Mouse (Mus musculus) liver, adult 2 months (tissue): ENCODE data around the gene Kdm1a. TPM values are rescaled to one million over a fixed set of nuclear protein-coding genes. Genes with fewer than 3 reads are reported as not detected.

Experiments used
- DNase-seq: peaks from one replicate; pipeline ENCODE4 v3.0.0-alpha.2; 2011; ENCODE audit warnings: low read depth, low spot score; ENCODE audit errors: extremely low read depth
- H3K27ac ChIP-seq: fragments of 200-500 bp; replicated peaks from 2 replicates; pipeline ENCODE4 v1.5.1; 2012; ENCODE audit warnings: low read depth, mild to moderate bottlenecking, control low read depth, inconsistent platforms, low read length; ENCODE audit not compliant: insufficient read depth
- H3K27me3 ChIP-seq: fragments of 200-500 bp; 2 replicates; pipeline ENCODE4 v1.6.1; 2012; ENCODE audit warnings: mild to moderate bottlenecking, moderate library complexity, low read length, inconsistent platforms; ENCODE audit not compliant: control insufficient read depth, insufficient read depth
- H3K36me3 ChIP-seq: fragments of 200-500 bp; 2 replicates; pipeline ENCODE4 v1.6.1; 2012; ENCODE audit warnings: low read length, inconsistent platforms; ENCODE audit not compliant: control insufficient read depth, insufficient read depth
- H3K4me1 ChIP-seq: fragments of 200-500 bp; 2 replicates; pipeline ENCODE4 v1.6.1; 2011; ENCODE audit warnings: low read length; ENCODE audit not compliant: control insufficient read depth, insufficient read depth
- H3K4me3 ChIP-seq: fragments of 200-500 bp; 2 replicates; pipeline ENCODE4 v1.5.1; 2011; ENCODE audit warnings: low read depth, mild to moderate bottlenecking, control low read depth, low read length, moderate library complexity; ENCODE audit not compliant: insufficient read depth
- H3K79me2 ChIP-seq: fragments of 200-500 bp; 2 replicates; pipeline ENCODE4 v1.6.1; 2012; ENCODE audit warnings: inconsistent platforms, mild to moderate bottlenecking, low read length, moderate library complexity; ENCODE audit not compliant: control insufficient read depth, insufficient read depth
- H3K9ac ChIP-seq: fragments of 200-500 bp; 2 replicates; pipeline ENCODE4 v1.6.1; 2012; ENCODE audit warnings: low read depth, mild to moderate bottlenecking, control low read depth, inconsistent platforms, low read length
- CTCF ChIP-seq: fragments of 200-500 bp; IDR thresholded peaks from 2 replicates; pipeline ENCODE4 v1.5.1; 2011; ENCODE audit warnings: low read depth, low read length, control low read depth
- POLR2A ChIP-seq: fragments of 200-500 bp; IDR thresholded peaks from 2 replicates; pipeline ENCODE4 v1.6.1; 2011; ENCODE audit warnings: low read length, control low read depth; ENCODE audit not compliant: insufficient read depth; ENCODE audit errors: extremely low read depth
- WGBS: fragments of 180-500 bp; shearing (Covaris S2); methylation state at CpG from one replicate; pipeline ENCODE4 v1.1.7; 2018; 5-methylcytosine and 5-hydroxymethylcytosine counted together
- polyA plus RNA-seq: library from polyadenylated mRNA; depleted of rRNA; stranded (reverse); fragments of >200 nt; gene quantifications from 2 replicates; pipeline ENCODE4 v1.2.3, GENCODE M21; 2012
- total RNA-seq: library from RNA; depleted of rRNA; stranded (reverse); fragments of >200 nt; gene quantifications from 2 replicates; pipeline ENCODE4 v1.2.3, GENCODE M21; 2014

The Kdm1a gene
- total and polyA plus RNA-seq, 2 experiments = 8.8 to 10.0 TPM

DNA sequence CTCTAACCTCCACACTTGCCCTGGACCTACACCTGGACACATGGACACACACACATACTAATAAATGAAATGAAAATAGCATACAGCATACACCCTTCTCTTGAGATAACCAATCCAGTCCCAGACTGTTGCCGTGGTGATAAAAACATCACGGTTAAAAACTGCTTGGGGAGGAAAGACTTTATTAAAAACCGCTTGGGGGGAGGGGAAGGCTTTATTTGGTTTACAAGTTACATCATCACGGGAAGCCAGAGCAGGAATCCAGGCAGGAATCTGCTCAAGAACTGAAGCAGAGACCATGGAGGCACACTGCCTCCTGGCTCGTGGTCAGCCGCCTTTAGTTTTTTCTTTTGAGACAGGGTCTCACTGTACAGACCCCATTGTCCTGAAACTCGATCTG lies 11.1 kb upstream of the Kdm1a start:
- no peak overlapping the region for H3K27ac ChIP-seq
- WGBS = 65% methylated on average over 7 of the region's 7 CpGs
- H3K36me3 ChIP-seq = no peaks in the 10 kb centered on the region
- no peak overlapping the region for H3K4me3 ChIP-seq
- H3K79me2 ChIP-seq = no peaks in the 10 kb centered on the region
- no peak for DNase-seq
- TF ChIP-seq POLR2A (no peak), CTCF (no peak)
- H3K27me3 ChIP-seq = no peaks in the 10 kb centered on the region
- H3K9ac ChIP-seq = no peak overlapping the region
- H3K4me1 ChIP-seq = no peaks in the 10 kb centered on the region

DNA sequence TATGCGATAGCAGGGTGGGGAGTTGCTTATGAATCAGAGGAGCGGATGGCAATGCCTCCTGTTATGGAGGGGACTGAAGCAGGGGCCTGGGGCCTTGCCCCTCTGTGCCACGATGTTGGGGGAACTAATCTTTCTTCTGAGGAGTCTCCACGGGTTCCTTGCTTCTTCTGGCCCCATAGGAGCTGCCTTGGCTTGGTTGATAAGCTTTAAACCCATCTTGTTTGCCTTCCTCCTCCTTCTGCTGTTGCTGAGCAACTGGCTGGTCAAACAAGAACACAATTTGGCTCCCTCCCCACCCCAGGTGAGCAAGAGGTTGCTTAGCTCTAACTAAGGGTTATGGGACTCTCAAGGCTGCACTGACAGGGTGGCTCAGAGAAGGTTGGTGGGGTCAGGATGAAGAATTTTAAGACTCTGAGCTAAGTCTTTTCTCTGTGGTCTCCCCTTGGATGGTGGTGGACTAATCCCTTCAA lies 7.9 kb upstream of the Kdm1a start, which contains the start of gene Tex46:
Gene Tex46 (plus strand): TSS at position 51 of the 470 bp plus-strand sequence.
- WGBS = 58% methylated on average over 4 of the region's 4 CpGs
- Histone ChIP-seq H3K79me2 (no peaks in the 10 kb centered on the region), H3K4me3 (no peak within 1 kb of the TSS), H3K36me3 (no peaks in the 10 kb centered on the region), H3K9ac (no peak within 1 kb of the TSS), H3K4me1 (no peaks in the 10 kb centered on the region), H3K27ac (no peak within 1 kb of the TSS), H3K27me3 (no peaks in the 10 kb centered on the region)
- no peak for DNase-seq
- TF ChIP-seq POLR2A (no peak), CTCF (no peak)

DNA sequence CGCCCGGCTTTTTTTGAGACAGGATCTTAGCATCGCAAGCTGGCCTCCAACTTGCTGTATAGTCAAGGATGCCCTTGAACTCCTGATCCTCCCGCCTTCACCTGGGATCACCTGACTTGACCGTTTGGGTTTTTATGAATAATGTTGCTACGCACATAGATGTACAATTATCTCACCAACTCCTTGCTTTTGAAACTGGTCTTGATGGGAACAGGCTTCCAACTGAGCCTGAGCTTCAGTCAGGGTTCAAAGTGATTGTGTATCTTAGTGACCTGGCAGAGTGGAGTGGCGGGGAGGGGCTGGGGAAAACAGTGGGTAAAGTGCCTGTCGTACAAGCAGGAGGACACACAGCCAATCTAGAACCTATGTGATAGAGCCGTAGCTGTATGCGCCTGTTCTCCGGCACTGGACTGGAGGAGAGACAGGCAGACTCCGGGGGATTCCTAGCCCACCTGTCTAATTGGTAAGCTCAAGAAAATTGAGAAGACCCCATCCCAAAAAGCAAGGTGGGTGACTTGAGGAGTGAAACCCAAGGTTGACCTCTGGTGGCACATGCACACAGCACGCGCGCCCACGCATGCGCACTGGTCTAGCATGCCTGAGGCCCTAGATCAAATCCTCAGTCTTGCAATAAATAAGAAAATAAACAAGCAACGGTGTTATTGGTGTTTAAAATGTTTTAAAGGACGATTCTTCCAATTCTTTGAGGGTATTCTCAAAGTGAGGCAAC lies 3.4 kb upstream of the Kdm1a start:
- no peak for DNase-seq
- Histone ChIP-seq H3K36me3 (no peaks in the 10 kb centered on the region), H3K9ac (no peak overlapping the region), H3K79me2 (peaks cover 9% of the 10 kb centered on the region; the same call in 1 of the 2 replicates), H3K27ac (no peak overlapping the region), H3K4me3 (no peak overlapping the region), H3K4me1 (peaks cover 6% of the 10 kb centered on the region; the same call in 1 of the 2 replicates), H3K27me3 (no peaks in the 10 kb centered on the region)
- no peak for TF ChIP-seq CTCF
- TF ChIP-seq POLR2A = no peak
- WGBS = 84% methylated on average over 19 of the region's 19 CpGs

DNA sequence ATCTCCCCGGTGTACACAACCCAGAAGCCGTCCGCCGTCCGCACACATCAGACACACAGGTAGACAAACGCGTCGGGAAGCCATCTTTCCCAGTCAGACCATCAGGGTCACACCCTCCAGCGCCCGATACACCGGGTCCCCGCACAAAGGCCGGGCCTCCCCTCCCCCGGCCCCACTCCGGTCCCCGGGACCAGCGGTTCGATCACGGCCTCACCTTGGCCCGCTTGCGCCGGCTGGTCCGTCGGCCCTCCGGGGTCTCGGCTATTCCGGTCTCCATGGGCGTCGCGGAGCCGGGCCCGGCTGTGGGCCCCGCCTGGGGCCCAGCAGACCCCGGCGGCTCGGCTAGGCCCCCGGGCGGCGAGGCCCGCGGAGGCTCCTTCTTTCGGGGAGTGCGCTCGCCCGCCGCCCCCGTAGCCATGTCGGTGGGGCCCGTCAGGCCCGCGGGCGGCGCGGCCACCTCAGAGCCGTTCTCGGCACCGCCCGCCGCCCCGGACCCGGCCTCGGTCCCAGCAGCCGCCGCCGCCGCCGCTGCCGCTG lies 437 bp downstream of the Kdm1a start:
- Histone ChIP-seq H3K27me3 (no peaks in the 10 kb centered on the region), H3K4me3 (peak overlapping the region; percentile 93), H3K36me3 (no peaks in the 10 kb centered on the region), H3K4me1 (peaks cover 6% of the 10 kb centered on the region), H3K79me2 (peaks cover 29% of the 10 kb centered on the region; the same call in 1 of the 2 replicates), H3K9ac (peak overlapping the region; percentile 99), H3K27ac (peak overlapping the region; percentile 68; the same call in 1 of the 2 replicates)
- TF ChIP-seq CTCF = no peak
- TF ChIP-seq POLR2A = no peak
- peak; percentile 40 for DNase-seq
- under 1% methylated on average over 59 of the region's 68 CpGs for WGBS

DNA sequence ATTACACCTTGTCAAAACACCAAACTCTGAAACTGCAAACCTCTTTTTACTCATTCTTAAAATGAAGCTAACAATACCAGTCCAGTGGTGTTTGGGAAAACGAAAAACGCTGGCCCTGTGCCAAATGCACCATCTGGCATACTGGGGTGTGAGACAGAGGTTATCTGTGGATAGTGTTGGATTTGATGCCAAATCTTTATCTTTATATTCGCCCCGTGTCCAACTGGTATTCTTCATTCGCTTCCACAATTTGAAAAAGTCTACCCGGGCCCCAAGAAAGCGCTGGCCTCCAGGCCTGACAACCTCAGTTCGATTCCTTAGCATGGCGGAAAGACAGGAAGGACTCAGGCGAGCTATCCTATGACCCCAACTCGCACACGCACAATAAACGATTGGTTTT lies 1.0 kb downstream of the Kdm1a start:
- H3K36me3 ChIP-seq = no peaks in the 10 kb centered on the region
- peaks cover 29% of the 10 kb centered on the region; the same call in 1 of the 2 replicates for H3K79me2 ChIP-seq
- peak overlapping the region; percentile 34; the same call in 1 of the 2 replicates for H3K9ac ChIP-seq
- H3K27ac ChIP-seq = no peak overlapping the region
- peak overlapping the region; percentile 93 for H3K4me3 ChIP-seq
- TF ChIP-seq CTCF (no peak), POLR2A (no peak)
- H3K27me3 ChIP-seq = no peaks in the 10 kb centered on the region
- WGBS = under 1% methylated on average over 13 of the region's 13 CpGs
- peak; percentile 51 for DNase-seq
- H3K4me1 ChIP-seq = peaks cover 6% of the 10 kb centered on the region

DNA sequence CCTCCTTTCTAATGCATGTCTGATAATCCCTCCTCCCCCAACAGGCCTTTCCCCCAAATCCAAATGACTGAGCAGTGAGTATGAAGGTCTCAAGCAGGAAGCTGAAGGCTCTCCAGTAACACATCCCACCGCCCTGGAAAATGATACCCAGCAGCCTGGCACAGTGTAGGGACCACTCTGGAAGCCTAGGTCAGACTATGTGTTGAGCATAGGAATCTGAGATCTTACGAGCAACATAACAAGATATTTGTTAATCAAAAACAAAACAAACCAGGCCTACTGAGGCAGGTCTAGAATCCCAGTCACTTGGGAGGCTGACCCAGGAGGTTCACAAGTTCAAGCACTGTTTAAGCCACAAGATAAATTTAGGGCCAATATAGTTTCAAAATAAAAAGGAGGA lies 2.0 kb downstream of the Kdm1a start:
- Histone ChIP-seq H3K4me3 (no peak overlapping the region), H3K36me3 (no peaks in the 10 kb centered on the region), H3K4me1 (peaks cover 6% of the 10 kb centered on the region), H3K9ac (no peak overlapping the region), H3K27me3 (no peaks in the 10 kb centered on the region), H3K27ac (no peak overlapping the region), H3K79me2 (peaks cover 29% of the 10 kb centered on the region; the same call in 1 of the 2 replicates)
- no peak for TF ChIP-seq POLR2A
- TF ChIP-seq CTCF = no peak
- 91% methylated on average over 2 of the region's 2 CpGs for WGBS
- no peak for DNase-seq
